ENCODE assay signal across 9 mouse cellular contexts in the genomic region with DNA sequence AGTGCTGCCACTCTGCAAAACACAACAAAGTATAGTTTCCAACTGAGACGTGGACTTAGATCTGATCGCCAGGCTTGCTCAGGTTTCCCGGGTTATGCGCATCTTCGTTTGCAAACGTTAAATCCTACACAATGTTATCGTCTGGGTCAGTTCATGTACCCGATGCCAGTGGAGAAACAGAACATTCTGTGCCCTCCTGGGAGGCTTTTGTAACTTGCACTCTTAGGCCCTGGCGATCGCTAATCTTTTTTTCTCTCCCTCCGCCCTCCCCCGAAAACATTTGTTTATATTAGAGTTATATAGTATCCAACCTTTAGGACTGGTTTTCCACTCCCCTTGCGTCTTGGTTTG. TPM values are rescaled to one million over a fixed set of nuclear protein-coding genes. Genes with fewer than 3 reads are reported as not detected.
DNase-seq lines count a peak whose midpoint lies in the region; ATAC-seq and TF ChIP-seq lines count a peak whose summit lies in the region.
"Had no signal": no experiment of that assay in that cellular context is flagged by ENCODE, and none has a peak within 500 bp of the region (broad histone marks: within the 10 kb centered on the region; RNA-seq: fewer than 3 reads in every experiment).

No protein-coding gene starts in this region.

- no peak for TF ChIP-seq CTCF in lung, adult 2 months (IDR thresholded peaks at IDR 0.05; ENCODE audit: insufficient read depth, low read length)

- H3K4me3 ChIP-seq in lung, adult 2 months (replicated peaks; ENCODE audit: extremely low read depth, low read depth, low read length) = peak overlapping the region; percentile 38
- peak overlapping the region; percentile 48 for H3K4me3 ChIP-seq in forebrain, embryonic 13.5 days
- H3K4me3 ChIP-seq in limb, embryonic 10.5 days = peak overlapping the region; percentile 56
- peak overlapping the region; percentile 43 for H3K4me3 ChIP-seq in neural tube, embryonic 13.5 days

- no peaks in the 10 kb centered on the region for H3K9me3 ChIP-seq in forebrain, embryonic 13.5 days (replicated peaks)
- no peaks in the 10 kb centered on the region for H3K9me3 ChIP-seq in limb, embryonic 10.5 days (replicated peaks)
- H3K9me3 ChIP-seq in neural tube, embryonic 13.5 days = no peaks in the 10 kb centered on the region

- 14% methylated on average over 13 of the region's 13 CpGs for WGBS in lung, adult 2 months
- 8% methylated on average over 13 of the region's 13 CpGs for WGBS in forebrain, embryonic 13.5 days
- whole genome bisulfite sequencing in limb, embryonic 10.5 days = 8% methylated on average over 13 of the region's 13 CpGs
- 7% methylated on average over 13 of the region's 13 CpGs for WGBS in neural tube, embryonic 13.5 days

- ATAC-seq in forebrain, embryonic 13.5 days = no peak
- ATAC-seq in neural tube, embryonic 13.5 days (ENCODE audit: low read depth) = no peak

- TF ChIP-seq POLR2A in lung, adult 2 months (IDR thresholded peaks at IDR 0.05; ENCODE audit: borderline replicate concordance, extremely low read depth, low read depth, low read length) = no peak

- H3K27ac ChIP-seq in forebrain, embryonic 13.5 days = no peak overlapping the region
- no peak overlapping the region for H3K27ac ChIP-seq in limb, embryonic 10.5 days
- H3K27ac ChIP-seq in neural tube, embryonic 13.5 days (replicated peaks) = no peak overlapping the region

- H3K4me2 ChIP-seq in forebrain, embryonic 13.5 days = peak overlapping the region; percentile 82
- peak overlapping the region; percentile 70 for H3K4me2 ChIP-seq in neural tube, embryonic 13.5 days

- peaks cover 5% of the 10 kb centered on the region; the same call in 1 of the 2 replicates for H3K4me1 ChIP-seq in lung, adult 2 months (ENCODE audit: control insufficient read depth, insufficient read depth, low read length)
- peaks cover 12% of the 10 kb centered on the region for H3K4me1 ChIP-seq in forebrain, embryonic 13.5 days
- peaks cover 14% of the 10 kb centered on the region for H3K4me1 ChIP-seq in limb, embryonic 10.5 days
- H3K4me1 ChIP-seq in neural tube, embryonic 13.5 days (replicated peaks) = peaks cover 13% of the 10 kb centered on the region

- DNase-seq in lung, adult 2 months = no peak
- DNase-seq in lung, postnatal 14 days = no peak
- no peak for DNase-seq in limb, embryonic 10.5 days (ENCODE audit: low spot score)
- DNase-seq in cerebellum, postnatal 36 days = no peak
- DNase-seq in left cerebral cortex, adult 9 months (ENCODE audit: low spot score in 2 of 2) = no peak
- DNase-seq in gastrocnemius, adult 18-20 months (ENCODE audit: low spot score) = no peak
- DNase-seq: cerebellum, adult 8-10 months had no signal

- H3K36me3 ChIP-seq in forebrain, embryonic 13.5 days (ENCODE audit: poor library complexity, severe bottlenecking) = no peaks in the 10 kb centered on the region
- H3K36me3 ChIP-seq in limb, embryonic 10.5 days = no peaks in the 10 kb centered on the region
- no peaks in the 10 kb centered on the region for H3K36me3 ChIP-seq in neural tube, embryonic 13.5 days

- peaks cover 58% of the 10 kb centered on the region for H3K27me3 ChIP-seq in forebrain, embryonic 13.5 days
- peaks cover 82% of the 10 kb centered on the region for H3K27me3 ChIP-seq in limb, embryonic 10.5 days (ENCODE audit: low read depth, poor library complexity, severe bottlenecking)
- peaks cover 73% of the 10 kb centered on the region for H3K27me3 ChIP-seq in neural tube, embryonic 13.5 days

- no peak overlapping the region for H3K9ac ChIP-seq in forebrain, embryonic 13.5 days
- H3K9ac ChIP-seq in neural tube, embryonic 13.5 days = no peak overlapping the region

RNA-seq across cellular contexts. Expression of gene Ripk4, which starts 0.4 kb away (rescaled TPM):
- polyA plus RNA-seq in lung, adult 2 months (2012; rRNA removed) = 15.5 and 16.7 TPM in 2 replicates
- 0.25 and 0.33 TPM in 2 replicates for polyA plus RNA-seq in forebrain, embryonic 13.5 days (2015; fragmentation: Nextera tagmentation; extraction: Ambion mirVana)
- 4.9 and 5.3 TPM in 2 replicates for polyA plus RNA-seq in limb, embryonic 10.5 days (2016; fragmentation: Nextera tagmentation; extraction: Ambion mirVana)
- polyA plus RNA-seq in neural tube, embryonic 13.5 days (2015; fragmentation: Nextera tagmentation; extraction: Ambion mirVana) = 0.37 and 0.46 TPM in 2 replicates
- total RNA-seq in gastrocnemius, adult 18-20 months (2021) = not detected
